Mouse (Mus musculus): ENCODE measurements around the gene Nat8f4. TPM values are rescaled to one million over a fixed set of nuclear protein-coding genes. Genes with fewer than 3 reads are reported as not detected.

Nat8f4 gene
- polyA plus RNA-seq, 1 experiment from 2014 or later: 0.36 TPM

Other genes starting within 250 kb of the Nat8f4 start
- not detected in 3 replicates for gene Nat8f7, start 191.7 kb downstream of the Nat8f4 start, polyA plus RNA-seq (2018)
- gene Nat8f3, start 139.1 kb downstream of the Nat8f4 start, polyA plus RNA-seq (2018): not detected in 3 replicates
- gene Nat8f6, start 83.9 kb downstream of the Nat8f4 start, polyA plus RNA-seq (2018): not detected in 3 replicates
- not detected in 3 replicates for gene Nat8f5, start 83.9 kb downstream of the Nat8f4 start, polyA plus RNA-seq (2018)
- gene Nat8, start 72.8 kb downstream of the Nat8f4 start, polyA plus RNA-seq (2018): not detected in 3 replicates
- gene Nat8f2, start 35.7 kb downstream of the Nat8f4 start, polyA plus RNA-seq (2018): not detected in 3 replicates
- 20.6 to 22.8 TPM (median 21.2 TPM) in 3 replicates for gene Tprkb, start 7.0 kb upstream of the Nat8f4 start, polyA plus RNA-seq (2018)
- 0.87 to 3.0 TPM (median 0.91 TPM) in 3 replicates for gene Nat8f1, start 10.8 kb upstream of the Nat8f4 start, polyA plus RNA-seq (2018)
- 32.2 to 44.7 TPM (median 38.9 TPM) in 3 replicates for gene Dusp11, start 56.8 kb upstream of the Nat8f4 start, polyA plus RNA-seq (2018)
- not detected in 3 replicates for gene Figla, start 111.3 kb upstream of the Nat8f4 start, polyA plus RNA-seq (2018)
- gene Add2, start 123.8 kb upstream of the Nat8f4 start, polyA plus RNA-seq (2018): not detected in 3 replicates

All from macrophage (primary cell).